Mouse (Mus musculus): ENCODE measurements at regions not wholly inside any gene's neighbourhood (a gene's known extent, or its start where the extent isn't known, plus 50 kb on each side); places are given as distances from the start of the nearest gene placed in this dataset.

DNA sequence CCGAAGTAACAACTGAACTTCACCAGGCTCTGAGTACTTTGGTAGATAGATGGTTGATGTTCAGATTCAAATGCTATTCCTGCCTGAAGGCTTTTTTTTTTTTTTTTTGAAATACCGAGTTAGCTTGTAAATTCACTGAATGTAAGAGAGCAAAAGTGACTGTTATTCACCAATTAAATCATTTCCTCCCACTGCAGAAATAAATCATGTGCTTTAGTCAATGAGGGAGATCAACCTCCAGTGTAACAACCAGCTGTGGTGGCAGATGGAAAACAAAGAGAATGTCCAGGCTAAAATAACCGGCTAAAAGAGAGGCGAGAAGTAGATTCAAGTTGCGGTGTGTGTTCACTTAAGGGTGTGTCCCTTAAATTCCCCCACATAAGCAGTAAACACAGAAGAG, 235.8 kb upstream of the Nudt12 start:
- TF ChIP-seq CTCF (IDR thresholded peaks at IDR 0.05; ENCODE audit: low read depth): no peak
- no peak for TF ChIP-seq EP300 (IDR thresholded peaks at IDR 0.05; ENCODE audit: low read depth)

Data from heart, postnatal 0 days (tissue).